Mouse (Mus musculus) embryonic facial prominence, embryonic 10.5 days (tissue): ENCODE results near the gene Asic4. TPM values are rescaled to one million over a fixed set of nuclear protein-coding genes. Genes with fewer than 3 reads are reported as not detected.
A peak's percentile ranks its signal among the peaks of the same experiment; 100 is the strongest.

Source experiments
- DNase-seq: peaks from one replicate; pipeline ENCODE4 v3.0.0-alpha.2; 2017; ENCODE audit warnings: low spot score
- H3K27ac ChIP-seq: fragments of 300-500 bp; sonication (generic); replicated peaks from 2 replicates; pipeline ENCODE4 v1.5.1; 2016; ENCODE audit warnings: mild to moderate bottlenecking
- H3K27me3 ChIP-seq: fragments of 300-500 bp; sonication (generic); replicated peaks from 2 replicates; pipeline ENCODE4 v1.6.1; 2016; ENCODE audit warnings: low read depth, mild to moderate bottlenecking; ENCODE audit not compliant: poor library complexity, severe bottlenecking
- H3K36me3 ChIP-seq: fragments of 300-500 bp; sonication (generic); replicated peaks from 2 replicates; pipeline ENCODE4 v1.6.1; 2016; ENCODE audit warnings: mild to moderate bottlenecking, moderate library complexity
- H3K4me1 ChIP-seq: fragments of 300-500 bp; sonication (generic); 2 replicates; pipeline ENCODE4 v1.6.1; 2016
- H3K4me3 ChIP-seq: fragments of 300-500 bp; sonication (generic); 2 replicates; pipeline ENCODE4 v1.5.1; 2016; ENCODE audit warnings: mild to moderate bottlenecking, moderate library complexity
- H3K9me3 ChIP-seq: fragments of 300-500 bp; sonication (generic); 2 replicates; pipeline ENCODE4 v1.6.1; 2016; ENCODE audit warnings: mild to moderate bottlenecking
- WGBS: fragments of 180-500 bp; shearing (Covaris S2); methylation state at CpG from one replicate; pipeline ENCODE4 v1.1.7; 2016; 5-methylcytosine and 5-hydroxymethylcytosine counted together
- polyA plus RNA-seq: library from polyadenylated mRNA; unstranded; fragments of >200 nt; fragmentation: Nextera tagmentation; extraction: Ambion mirVana; gene quantifications from 2 replicates; pipeline ENCODE4 v1.2.1, GENCODE M21; 2016

Asic4 gene
- polyA plus RNA-seq, 1 experiment from 2014 or later, result 2.1 TPM

- Histone ChIP-seq H3K27ac (peak within 1 kb of the TSS; percentile 89), H3K36me3 (peaks cover 31% of the 10 kb centered on the region), H3K4me1 (peaks cover 37% of the 10 kb centered on the region), H3K9me3 (no peaks in the 10 kb centered on the region), H3K4me3 (peak within 1 kb of the TSS; percentile 92), H3K27me3 (peaks cover 62% of the 10 kb centered on the region)
- peak; percentile 100 for DNase-seq
- under 1% methylated on average over 76 of the region's 76 CpGs for WGBS
Observed at GRCm38 (mm10) chr1:75478916-75479634, 28.8 kb downstream of the Asic4 start, which contains the start of the genes Chpf and Tmem198. Gene Chpf (minus strand): TSS chr1:75479307. Gene Tmem198 (plus strand): TSS chr1:75479532.

GRCm38 (mm10) chr1:75479635-75479989 is 29.4 kb downstream of the Asic4 start:
- Histone ChIP-seq H3K36me3 (peaks cover 29% of the 10 kb centered on the region), H3K4me1 (peaks cover 37% of the 10 kb centered on the region), H3K4me3 (peak overlapping the region; percentile 92), H3K9me3 (no peaks in the 10 kb centered on the region), H3K27ac (peak overlapping the region; percentile 89), H3K27me3 (peaks cover 63% of the 10 kb centered on the region)
- no peak for DNase-seq
- under 1% methylated on average over 24 of the region's 24 CpGs for WGBS

GRCm38 (mm10) chr1:75480036-75480435 is 29.8 kb downstream of the Asic4 start:
- Histone ChIP-seq H3K4me3 (peak overlapping the region; percentile 92), H3K27ac (no peak overlapping the region), H3K4me1 (peaks cover 39% of the 10 kb centered on the region), H3K36me3 (peaks cover 28% of the 10 kb centered on the region), H3K9me3 (no peaks in the 10 kb centered on the region), H3K27me3 (peaks cover 63% of the 10 kb centered on the region)
- WGBS, result 17% methylated on average over 13 of the region's 13 CpGs
- no peak for DNase-seq

DNA sequence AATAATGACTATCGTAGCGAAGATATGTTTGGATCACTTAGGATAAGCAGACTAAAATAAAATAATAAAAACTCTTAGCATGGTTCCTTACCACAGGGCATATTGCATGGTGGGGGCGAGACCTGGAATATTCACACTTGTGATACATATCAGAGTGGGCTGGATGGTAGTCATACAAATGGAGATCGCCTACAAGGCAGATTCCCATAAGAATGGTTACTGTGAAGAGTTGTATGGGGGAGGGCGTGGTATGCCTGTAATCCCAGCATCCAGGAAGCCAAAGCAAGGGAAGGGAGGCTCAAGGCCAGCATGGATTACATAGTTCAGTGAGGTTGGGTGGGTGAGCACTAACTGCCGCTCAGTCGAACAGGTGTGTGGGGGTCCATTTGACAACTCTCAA is 30.5 kb downstream of the Asic4 start:
- Histone ChIP-seq H3K27me3 (peaks cover 63% of the 10 kb centered on the region), H3K9me3 (no peaks in the 10 kb centered on the region), H3K27ac (no peak overlapping the region), H3K36me3 (peaks cover 27% of the 10 kb centered on the region), H3K4me3 (no peak overlapping the region), H3K4me1 (peaks cover 43% of the 10 kb centered on the region)
- WGBS, result 84% methylated on average over 7 of the region's 7 CpGs
- no peak for DNase-seq

DNA sequence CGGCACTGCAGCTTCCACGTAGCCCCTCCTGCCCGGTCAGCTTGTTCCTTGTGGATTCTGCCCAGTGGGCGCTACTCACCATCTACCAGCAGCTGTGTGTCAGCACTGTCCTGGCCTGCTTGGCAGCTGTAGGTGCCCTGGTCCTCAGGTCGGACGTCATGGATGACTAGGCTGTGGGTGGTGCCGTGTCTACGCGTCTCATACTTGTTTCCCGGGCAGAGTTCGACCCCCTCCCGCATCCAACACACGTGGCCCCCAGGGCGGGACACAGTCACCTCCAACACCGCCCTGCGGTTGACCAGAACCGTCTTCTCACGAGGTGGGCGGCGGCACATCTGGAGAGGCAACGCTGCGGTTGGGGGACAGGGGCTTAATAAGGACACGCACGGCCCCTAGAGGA is 36.3 kb downstream of the Asic4 start:
- 5% methylated on average over 24 of the region's 24 CpGs for WGBS
- H3K4me1 ChIP-seq, result peaks cover 33% of the 10 kb centered on the region
- 0 out of 2 replicates have a peak overlapping the region, but pooled peaks have one; percentile 1 for H3K27ac ChIP-seq
- no peak for DNase-seq
- no peaks in the 10 kb centered on the region for H3K9me3 ChIP-seq
- peaks cover 100% of the 10 kb centered on the region for H3K27me3 ChIP-seq
- H3K4me3 ChIP-seq, result peak overlapping the region; percentile 66
- H3K36me3 ChIP-seq, result peaks cover 40% of the 10 kb centered on the region

- H3K36me3 ChIP-seq, result peaks cover 45% of the 10 kb centered on the region
- H3K4me3 ChIP-seq, result peak overlapping the region; percentile 66
- DNase-seq, result no peak
- no peaks in the 10 kb centered on the region for H3K9me3 ChIP-seq
- 0 out of 2 replicates have a peak overlapping the region, but pooled peaks have one; percentile 1 for H3K27ac ChIP-seq
- H3K27me3 ChIP-seq, result peaks cover 100% of the 10 kb centered on the region
- peaks cover 33% of the 10 kb centered on the region for H3K4me1 ChIP-seq
- WGBS, result under 1% methylated on average over 13 of the region's 13 CpGs
Observed at GRCm38 (mm10) chr1:75487040-75487404, 36.8 kb downstream of the Asic4 start.

- Histone ChIP-seq H3K4me1 (peaks cover 30% of the 10 kb centered on the region), H3K9me3 (no peaks in the 10 kb centered on the region), H3K27me3 (peaks cover 100% of the 10 kb centered on the region), H3K4me3 (peak overlapping the region; percentile 66), H3K36me3 (peaks cover 51% of the 10 kb centered on the region), H3K27ac (no peak overlapping the region)
- DNase-seq, result peak; percentile 86
- WGBS, result under 1% methylated on average over 62 of the region's 62 CpGs
Observed at GRCm38 (mm10) chr1:75487405-75488161, 37.3 kb downstream of the Asic4 start.

GRCm38 (mm10) chr1:75490785-75491551 is 40.7 kb downstream of the Asic4 start:
- Histone ChIP-seq H3K4me3 (no peak overlapping the region), H3K27me3 (peaks cover 80% of the 10 kb centered on the region), H3K4me1 (peaks cover 30% of the 10 kb centered on the region), H3K27ac (no peak overlapping the region), H3K36me3 (peaks cover 52% of the 10 kb centered on the region), H3K9me3 (no peaks in the 10 kb centered on the region)
- 83% methylated on average over 34 of the region's 34 CpGs for WGBS
- no peak for DNase-seq

- Histone ChIP-seq H3K27ac (no peak overlapping the region), H3K27me3 (peaks cover 63% of the 10 kb centered on the region), H3K9me3 (no peaks in the 10 kb centered on the region), H3K4me3 (no peak overlapping the region), H3K4me1 (peaks cover 13% of the 10 kb centered on the region), H3K36me3 (peaks cover 69% of the 10 kb centered on the region)
- WGBS, result 33% methylated on average over 24 of the region's 24 CpGs
- DNase-seq, result no peak
Observed at GRCm38 (mm10) chr1:75492579-75493170, 42.4 kb downstream of the Asic4 start.

GRCm38 (mm10) chr1:75494878-75495548 is 44.8 kb downstream of the Asic4 start:
- Histone ChIP-seq H3K36me3 (peaks cover 80% of the 10 kb centered on the region), H3K27me3 (peaks cover 40% of the 10 kb centered on the region), H3K9me3 (no peaks in the 10 kb centered on the region), H3K27ac (peak overlapping the region; percentile 19; the same call in 1 of the 2 replicates), H3K4me3 (no peak overlapping the region), H3K4me1 (peaks cover 7% of the 10 kb centered on the region)
- DNase-seq, result peak; percentile 77
- WGBS, result 55% methylated on average over 12 of the region's 12 CpGs

- Histone ChIP-seq H3K9me3 (no peaks in the 10 kb centered on the region), H3K36me3 (peaks cover 85% of the 10 kb centered on the region), H3K4me3 (no peak overlapping the region), H3K27ac (no peak overlapping the region), H3K4me1 (peaks cover 17% of the 10 kb centered on the region), H3K27me3 (peaks cover 10% of the 10 kb centered on the region)
- 87% methylated on average over 4 of the region's 4 CpGs for WGBS
- DNase-seq, result no peak
Observed at GRCm38 (mm10) chr1:75498897-75499296, 48.7 kb downstream of the Asic4 start.
